Mouse (Mus musculus) 416B (cell line): ENCODE results near the gene Lce3e.

ENCODE experiments used
- DNase-seq: peaks from one replicate; pipeline ENCODE4 v3.0.0; 2011; ENCODE audit warnings: low read depth

Lce3e gene

DNA sequence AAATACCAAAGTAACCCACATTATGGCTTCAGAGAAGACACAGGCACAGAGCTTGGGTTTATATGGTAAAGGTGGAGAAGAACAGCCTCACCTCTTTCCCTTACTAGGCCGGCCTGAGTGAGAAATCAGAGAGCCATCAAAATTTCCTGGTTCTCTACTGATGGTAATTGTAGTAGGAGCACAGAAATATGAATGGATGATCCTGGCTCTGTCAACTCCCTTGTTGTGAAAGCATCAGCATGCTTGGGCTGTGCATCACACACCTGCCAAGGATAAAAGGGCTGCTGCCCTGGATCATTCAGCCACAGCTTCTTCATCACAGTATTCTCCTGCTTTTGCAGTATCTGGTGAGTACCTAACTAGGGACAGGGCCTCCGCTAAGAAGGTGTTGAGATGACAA lies at the start of gene Lce3e:
Gene Lce3e (plus strand): TSS at position 301 of the 400 bp plus-strand sequence.
- no peak for DNase-seq

DNA sequence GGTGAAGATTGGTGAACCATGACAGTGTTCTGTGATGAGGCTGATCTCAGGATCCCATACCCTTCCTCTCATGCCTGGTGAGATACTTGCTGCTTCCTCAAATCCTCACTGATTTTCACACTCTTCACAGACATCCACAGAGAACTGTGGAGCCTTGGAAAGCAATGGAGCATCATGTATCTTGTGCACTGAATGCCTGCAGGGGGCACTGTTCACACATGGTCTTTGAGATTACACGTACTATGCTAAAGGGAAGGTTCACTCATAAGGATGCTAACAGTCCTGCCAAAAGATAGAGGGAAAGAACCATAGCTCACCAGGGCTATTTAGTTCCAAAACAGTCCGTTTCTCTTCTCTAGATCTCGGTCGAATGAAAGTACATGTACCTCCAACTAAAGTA lies 46.5 kb upstream of the Lce3e start:
- peak; percentile 38 for DNase-seq

DNA sequence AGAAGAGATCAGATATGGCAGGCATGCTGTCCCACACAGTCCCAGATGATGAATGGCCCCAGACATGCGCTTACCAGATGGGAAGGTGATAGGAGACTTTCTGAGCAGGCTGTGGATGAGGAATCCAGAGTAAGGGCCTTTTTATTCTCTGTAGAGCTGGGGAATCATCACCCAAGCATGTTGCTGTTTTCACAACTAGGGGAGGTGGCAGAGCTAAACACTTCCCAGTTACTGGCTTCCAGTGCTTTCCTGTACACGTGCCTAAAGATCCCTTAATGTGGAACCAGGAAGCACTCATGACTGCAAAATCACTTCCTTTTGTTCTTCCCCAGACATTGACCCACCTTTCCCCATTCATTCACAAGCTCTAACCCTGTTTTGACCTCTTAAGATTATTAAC lies 40.7 kb upstream of the Lce3e start, which contains the start of gene Lce3a:
Gene Lce3a (minus strand): TSS at position 101 of the 400 bp plus-strand sequence.
- DNase-seq, result no peak

- no peak for DNase-seq
These were observed 34.2 kb upstream of the Lce3e start, which contains the start of gene Lce3b for GRCm38 (mm10) chr3:92932679-92933078. Gene Lce3b (plus strand): TSS chr3:92932979.

- DNase-seq, result no peak
These were observed 22.7 kb upstream of the Lce3e start, which contains the start of gene Lce3c for GRCm38 (mm10) chr3:92944186-92944585. Gene Lce3c (plus strand): TSS chr3:92944486.

DNA sequence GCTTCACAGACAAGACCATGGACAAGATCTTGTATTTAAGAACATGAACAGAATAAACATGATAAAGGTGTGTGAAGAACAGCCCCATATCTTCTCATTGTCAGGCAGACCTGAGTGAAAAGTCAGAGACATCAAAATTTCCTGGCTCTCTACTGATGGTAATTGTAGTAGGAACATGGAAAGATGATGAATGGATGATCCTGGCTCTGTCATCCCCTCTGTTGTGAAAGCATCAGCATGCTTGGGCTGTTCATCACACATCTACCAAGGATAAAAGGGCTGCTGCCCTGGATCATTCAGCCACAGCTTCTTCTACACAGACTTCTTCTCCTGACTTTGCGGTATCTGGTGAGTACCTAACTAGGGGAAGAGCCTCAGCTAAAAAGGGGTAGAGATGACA lies 9.8 kb upstream of the Lce3e start, which contains the start of gene Lce3d:
Gene Lce3d (plus strand): TSS at position 301 of the 400 bp plus-strand sequence.
- DNase-seq, result no peak

GRCm38 (mm10) chr3:92978484-92978883 lies 11.6 kb downstream of the Lce3e start:
- DNase-seq, result no peak

- DNase-seq, result no peak
These were observed 25.1 kb downstream of the Lce3e start, which contains the start of gene Lce3f for GRCm38 (mm10) chr3:92991926-92992325. Gene Lce3f (plus strand): TSS chr3:92992226.

DNA sequence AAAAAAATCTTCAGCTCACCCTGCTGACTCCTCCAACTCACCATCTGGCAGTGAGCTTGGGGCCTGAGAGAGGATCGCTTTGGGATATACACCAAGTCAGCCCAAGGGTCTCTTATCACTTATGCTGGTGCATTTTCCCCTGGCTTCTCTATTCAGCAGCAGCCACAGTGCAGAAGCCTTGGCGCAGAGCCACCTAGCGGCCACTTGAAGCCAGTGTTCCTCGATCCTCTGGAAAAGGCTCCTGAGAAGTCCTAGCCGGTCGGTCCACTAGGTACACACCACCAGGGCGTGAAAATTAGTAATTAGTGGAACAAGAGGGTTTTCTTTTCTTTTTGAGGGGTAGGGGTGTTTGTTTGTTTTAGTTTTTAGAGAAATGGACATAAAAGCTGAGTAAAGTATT lies 31.8 kb downstream of the Lce3e start:
- DNase-seq, result peak; percentile 56

DNA sequence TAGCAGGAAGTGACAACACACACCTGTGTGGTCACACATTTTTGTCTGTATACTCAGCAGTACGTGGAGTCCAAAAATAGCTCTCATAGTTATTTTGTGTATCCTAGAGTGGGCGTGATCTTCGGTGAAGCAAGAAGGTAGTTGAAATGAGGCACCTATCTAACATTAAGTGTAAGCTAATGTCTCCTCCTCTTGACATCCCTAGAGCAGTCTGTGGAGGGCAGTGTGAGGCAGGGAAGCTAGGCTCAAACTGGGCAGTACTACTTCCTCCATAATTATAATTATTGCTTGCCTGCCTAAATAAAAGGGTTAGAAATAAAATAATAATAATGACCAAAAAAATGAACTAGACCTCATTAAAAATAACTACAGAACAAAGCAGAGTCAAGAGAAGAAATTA lies 33.8 kb downstream of the Lce3e start:
- no peak for DNase-seq

GRCm38 (mm10) chr3:93002843-93003242 lies 36.0 kb downstream of the Lce3e start:
- DNase-seq, result no peak

DNA sequence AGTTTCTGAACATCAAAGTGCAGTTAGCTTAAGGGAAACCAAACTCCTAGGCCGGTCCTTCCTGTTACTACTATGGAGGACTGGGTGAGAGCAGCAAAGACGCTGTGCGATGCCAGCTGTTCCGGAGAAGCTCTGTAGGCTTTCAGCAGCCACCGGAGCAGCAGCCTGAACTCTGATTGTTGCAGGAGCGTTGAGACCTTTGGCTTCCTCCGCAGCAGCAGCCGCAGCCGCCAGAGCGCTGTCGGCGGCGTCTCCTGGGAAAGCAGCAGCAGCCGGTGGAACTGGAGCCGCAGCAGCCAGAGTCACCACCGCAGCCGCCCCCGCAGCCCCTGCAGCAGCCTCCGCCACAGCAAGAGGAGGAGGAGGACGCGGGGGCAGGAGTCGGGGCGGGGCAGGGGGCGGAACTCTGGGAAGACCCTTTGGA lies 47.5 kb downstream of the Lce3e start:
- no peak for DNase-seq

- no peak for DNase-seq
These were observed 48.0 kb downstream of the Lce3e start for GRCm38 (mm10) chr3:93014871-93015270.

DNA sequence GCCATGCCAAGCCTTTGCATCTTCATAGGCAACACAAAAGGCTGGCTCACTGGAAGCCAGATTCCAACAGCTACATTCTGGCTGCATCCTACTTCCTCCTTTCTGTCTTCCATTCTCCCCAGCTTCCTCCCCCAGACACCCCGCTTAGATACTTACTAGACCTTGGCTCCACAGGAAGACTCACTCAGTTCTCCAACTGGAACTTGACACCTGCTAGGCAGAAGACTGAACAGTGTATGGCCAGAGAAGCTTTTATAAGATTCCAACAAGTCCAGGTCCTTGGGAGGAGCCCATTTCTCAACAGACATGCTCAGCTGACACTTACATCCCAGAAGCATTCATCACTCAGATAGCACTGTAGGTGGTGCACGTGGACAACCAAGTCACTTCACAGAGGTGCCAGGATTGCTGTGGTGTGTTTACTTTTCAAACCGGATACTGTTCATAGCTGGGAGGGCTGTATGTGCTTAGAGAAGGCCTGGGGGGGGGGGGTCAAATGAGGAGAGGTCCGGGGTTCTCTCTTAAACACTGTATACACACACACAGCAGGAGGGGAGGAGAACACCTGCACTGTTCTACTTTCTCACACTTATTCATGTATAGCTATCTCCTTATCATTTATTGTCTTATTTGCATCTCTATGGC lies 48.7 kb downstream of the Lce3e start, which contains the start of gene Crct1:
Gene Crct1 (minus strand): TSS at position 228 of the 645 bp plus-strand sequence.
- DNase-seq, result no peak
